Mouse (Mus musculus) CH12.LX (cell line): ENCODE measurements around the gene 1700025B11Rik.
"Not testable (repeated sequence)": the region's sequence is repeated elsewhere in the genome, so short reads cannot be mapped to it uniquely, and the experiment has no call there.

Source experiments
- CHD1 ChIP-seq: IDR thresholded peaks from 2 replicates; pipeline ENCODE4 v1.6.1; 2012; ENCODE audit warnings: low read depth, low read length, improper control_type of control experiment, inconsistent platforms
- CTCF ChIP-seq, 2 experiments: IDR thresholded peaks in 1 of 2; conservative IDR thresholded peaks in 1 of 2; 2 replicates each; pipeline ENCODE4 v1.5.1; 2011 to 2012; ENCODE audit warnings: low read depth in 2 of 2, low read length in 2 of 2, improper control_type of control experiment in 1 of 2, inconsistent platforms in 1 of 2, mild to moderate bottlenecking in 1 of 2, moderate library complexity in 1 of 2
- EP300 ChIP-seq: IDR thresholded peaks from 2 replicates; pipeline ENCODE4 v1.6.1; 2011; ENCODE audit warnings: low read length, improper control_type of control experiment
- GABPA ChIP-seq: IDR thresholded peaks from 2 replicates; pipeline ENCODE4 v1.6.1; 2012; ENCODE audit warnings: low read depth, low read length, improper control_type of control experiment, inconsistent platforms; ENCODE audit not compliant: insufficient replicate concordance
- MAFK ChIP-seq: IDR thresholded peaks from 2 replicates; pipeline ENCODE4 v1.6.1; 2011; ENCODE audit warnings: low read length, improper control_type of control experiment; ENCODE audit not compliant: insufficient replicate concordance
- POLR2A ChIP-seq: IDR thresholded peaks from 2 replicates; pipeline ENCODE4 v1.6.1; 2011; ENCODE audit warnings: low read depth, mild to moderate bottlenecking, improper control_type of control experiment, low read length
- TCF12 ChIP-seq: IDR thresholded peaks from 2 replicates; pipeline ENCODE4 v1.6.1; 2014; ENCODE audit warnings: low read depth, mild to moderate bottlenecking, inconsistent platforms, low read length, improper control_type of control experiment
- UBTF ChIP-seq: IDR thresholded peaks from 2 replicates; pipeline ENCODE4 v1.6.1; 2012; ENCODE audit warnings: low read depth, mild to moderate bottlenecking, inconsistent platforms, low read length, improper control_type of control experiment, moderate library complexity
- USF2 ChIP-seq: conservative IDR thresholded peaks from 2 replicates; pipeline ENCODE4 v1.6.1; 2011; ENCODE audit warnings: low read depth, low read length, improper control_type of control experiment
- ZMIZ1 ChIP-seq: IDR thresholded peaks from 2 replicates; pipeline ENCODE4 v1.6.1; 2012; ENCODE audit warnings: low read depth, mild to moderate bottlenecking, inconsistent platforms, low read length, improper control_type of control experiment

DNA sequence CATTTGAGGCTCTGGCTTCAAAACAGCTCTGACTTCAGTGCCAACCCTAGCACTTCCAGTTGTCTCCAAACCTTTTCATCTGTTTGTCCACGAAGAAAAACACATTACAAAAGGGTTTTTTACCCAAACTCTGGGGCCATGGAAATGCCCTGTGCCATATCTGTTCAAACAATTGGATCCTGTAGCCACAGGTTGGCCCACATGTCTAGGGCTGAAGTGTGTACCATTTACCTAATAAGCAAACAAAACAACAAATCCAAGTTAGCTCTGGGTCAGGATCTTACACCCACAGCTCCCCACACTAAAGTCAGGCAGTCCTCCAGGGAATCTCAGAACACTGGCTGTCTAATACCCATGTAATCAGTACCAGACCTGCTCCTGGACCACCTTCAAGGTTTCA is 22.5 kb downstream of the 1700025B11Rik start:
- not testable (repeated sequence) for TF ChIP-seq EP300; POLR2A; UBTF; USF2; CTCF (conservative IDR thresholded peaks at IDR 0.05 in 1 of 2, IDR thresholded peaks at IDR 0.05 in 1 of 2; ENCODE audit: low read depth in 2 of 2, low read length in 2 of 2); GABPA; TCF12; MAFK; CHD1; ZMIZ1
